Mouse (Mus musculus): ENCODE measurements around the gene Mat2a. TPM values are rescaled to one million over a fixed set of nuclear protein-coding genes. Genes with fewer than 3 reads are reported as not detected.

Mat2a gene
- polyA plus RNA-seq, 1 experiment from 2014 or later, result 476 TPM

DNA sequence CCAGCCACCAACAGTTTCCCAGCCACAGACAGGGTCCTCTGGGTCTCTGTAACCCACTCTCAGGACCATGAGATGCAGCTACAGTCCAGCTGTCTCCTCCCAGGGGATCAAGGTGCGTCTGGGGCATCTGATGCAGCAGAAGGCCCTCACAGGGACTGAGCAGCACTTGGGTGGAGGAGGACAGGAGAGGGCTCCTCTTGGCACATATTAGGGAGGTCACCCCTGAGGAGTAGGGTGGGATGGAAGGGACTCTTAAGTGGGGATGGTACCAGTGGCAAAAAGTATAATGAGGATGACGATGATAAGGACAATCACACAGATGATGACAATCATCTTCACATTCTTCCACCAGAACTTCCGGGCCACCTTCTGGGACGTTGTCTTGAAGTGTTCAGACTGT lies 54.1 kb downstream of the Mat2a start:
- H3K27me3 ChIP-seq, result peaks cover 28% of the 10 kb centered on the region
- no peak overlapping the region for H3K4me3 ChIP-seq (replicated peaks)
- no peaks in the 10 kb centered on the region for H3K9me3 ChIP-seq
- no peaks in the 10 kb centered on the region for H3K36me3 ChIP-seq (replicated peaks)
- H3K4me1 ChIP-seq, result peaks cover 13% of the 10 kb centered on the region
- no peak for ATAC-seq (ENCODE audit: low FRiP score)
- WGBS, result 83% methylated on average over 4 of the region's 4 CpGs
- no peak overlapping the region for H3K27ac ChIP-seq
- H3K4me2 ChIP-seq, result no peak overlapping the region
- no peak overlapping the region for H3K9ac ChIP-seq

DNA sequence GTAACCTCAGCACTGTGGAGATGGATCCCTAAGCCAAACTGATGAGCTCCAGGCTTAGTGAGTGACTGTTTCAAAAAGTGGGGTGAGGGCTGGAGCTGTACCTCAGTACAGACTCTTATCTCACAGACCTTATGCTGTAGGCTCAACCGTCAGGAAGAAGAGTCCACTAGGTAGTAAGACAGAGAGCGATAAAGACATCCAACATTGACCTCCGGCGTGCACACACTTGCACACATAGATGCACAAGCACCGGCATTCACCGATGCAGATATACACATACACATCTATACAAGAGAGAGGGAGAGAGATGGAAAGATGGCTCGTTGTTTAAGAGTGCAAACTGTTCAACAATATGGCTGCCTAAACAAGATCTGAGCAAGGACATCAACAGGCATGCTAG lies 55.4 kb downstream of the Mat2a start:
- WGBS, result 91% methylated on average over 7 of the region's 7 CpGs
- peaks cover 8% of the 10 kb centered on the region; the same call in 1 of the 2 replicates for H3K4me1 ChIP-seq
- no peak overlapping the region for H3K27ac ChIP-seq

DNA sequence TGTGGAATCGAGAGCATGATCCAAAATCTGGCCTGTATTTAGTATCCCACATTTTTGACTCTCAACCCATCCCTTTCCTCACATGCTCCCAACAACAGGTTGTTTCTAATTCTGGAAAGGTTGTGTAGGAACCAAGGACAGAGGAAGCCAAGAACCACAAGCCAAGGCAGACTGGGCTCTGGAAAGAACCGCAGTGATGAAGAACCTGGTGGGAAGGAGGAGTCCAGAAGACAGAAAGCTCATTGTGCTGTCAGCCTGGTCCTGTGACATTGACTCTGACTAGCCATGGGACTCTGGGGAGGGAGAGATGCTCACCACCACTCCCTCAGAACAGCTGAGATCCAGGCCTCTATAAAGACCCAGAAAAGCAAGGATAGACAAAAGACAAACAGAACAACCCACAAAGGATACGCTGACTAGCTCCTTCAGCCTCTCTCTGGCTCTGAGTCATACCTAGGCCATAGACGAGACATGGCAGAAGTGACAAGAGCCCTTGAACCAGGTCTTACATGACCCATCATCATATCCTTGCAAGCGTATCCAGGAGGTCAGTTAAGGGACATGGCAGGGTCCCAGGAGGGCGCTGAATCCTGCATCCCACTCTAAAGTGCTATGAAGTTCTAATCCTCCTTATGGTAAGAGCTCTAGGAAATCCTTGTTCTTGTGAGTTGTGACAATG lies 56.1 kb downstream of the Mat2a start:
- H3K4me1 ChIP-seq, result peaks cover 8% of the 10 kb centered on the region; the same call in 1 of the 2 replicates
- no peaks in the 10 kb centered on the region for H3K36me3 ChIP-seq (replicated peaks)
- H3K4me2 ChIP-seq, result no peak overlapping the region
- no peak overlapping the region for H3K27ac ChIP-seq
- 80% methylated on average over 6 of the region's 6 CpGs for WGBS
- H3K9me3 ChIP-seq, result no peaks in the 10 kb centered on the region
- H3K9ac ChIP-seq, result no peak overlapping the region
- H3K27me3 ChIP-seq, result peaks cover 35% of the 10 kb centered on the region
- no peak overlapping the region for H3K4me3 ChIP-seq (replicated peaks)
- no peak for ATAC-seq (ENCODE audit: low FRiP score)

More for the DNA sequence above, 55.4 kb downstream of the Mat2a start:
- Histone ChIP-seq H3K4me2 (no peak overlapping the region), H3K9ac (no peak overlapping the region), H3K36me3 (replicated peaks) (no peaks in the 10 kb centered on the region), H3K4me3 (replicated peaks) (no peak overlapping the region), H3K27me3 (peaks cover 33% of the 10 kb centered on the region), H3K9me3 (no peaks in the 10 kb centered on the region)
- ATAC-seq (ENCODE audit: low FRiP score), result no peak

Other genes starting within 250 kb of the Mat2a start
- gene Atoh8, start 204.0 kb downstream of the Mat2a start, polyA plus RNA-seq (2016; fragmentation: Nextera tagmentation; extraction: Ambion mirVana), result 6.5 and 7.5 TPM in 2 replicates
- not detected in 2 replicates for gene Sftpb, start 134.9 kb downstream of the Mat2a start, polyA plus RNA-seq (2016; fragmentation: Nextera tagmentation; extraction: Ambion mirVana)
- gene Usp39, start 94.4 kb downstream of the Mat2a start, polyA plus RNA-seq (2016; fragmentation: Nextera tagmentation; extraction: Ambion mirVana), result 74.0 and 76.4 TPM in 2 replicates
- gene 0610030E20Rik, start 92.2 kb downstream of the Mat2a start, polyA plus RNA-seq (2016; fragmentation: Nextera tagmentation; extraction: Ambion mirVana), result 28.5 and 30.4 TPM in 2 replicates
- gene Tmem150a, start 84.1 kb downstream of the Mat2a start, polyA plus RNA-seq (2016; fragmentation: Nextera tagmentation; extraction: Ambion mirVana), result 4.0 and 4.1 TPM in 2 replicates
- gene Rnf181, start 72.6 kb downstream of the Mat2a start, polyA plus RNA-seq (2016; fragmentation: Nextera tagmentation; extraction: Ambion mirVana), result 97.4 and 97.5 TPM in 2 replicates
- gene Vamp5, start 59.1 kb downstream of the Mat2a start, polyA plus RNA-seq (2016; fragmentation: Nextera tagmentation; extraction: Ambion mirVana), result 6.0 and 7.6 TPM in 2 replicates
- 24.6 and 26.0 TPM in 2 replicates for gene Vamp8, start 48.9 kb downstream of the Mat2a start, polyA plus RNA-seq (2016; fragmentation: Nextera tagmentation; extraction: Ambion mirVana)
- 19.1 and 19.8 TPM in 2 replicates for gene Ggcx, start 25.2 kb downstream of the Mat2a start, polyA plus RNA-seq (2016; fragmentation: Nextera tagmentation; extraction: Ambion mirVana)
- 0.40 and 0.47 TPM in 2 replicates for gene Sh2d6, start 82.1 kb upstream of the Mat2a start, polyA plus RNA-seq (2016; fragmentation: Nextera tagmentation; extraction: Ambion mirVana)
- gene Capg, start 104.8 kb upstream of the Mat2a start, polyA plus RNA-seq (2016; fragmentation: Nextera tagmentation; extraction: Ambion mirVana), result 4.1 and 5.4 TPM in 2 replicates
- 16.0 and 16.2 TPM in 2 replicates for gene Elmod3, start 158.9 kb upstream of the Mat2a start, polyA plus RNA-seq (2016; fragmentation: Nextera tagmentation; extraction: Ambion mirVana)
- gene Retsat, start 158.9 kb upstream of the Mat2a start, polyA plus RNA-seq (2016; fragmentation: Nextera tagmentation; extraction: Ambion mirVana), result 4.6 and 5.3 TPM in 2 replicates
- gene Tgoln1, start 177.4 kb upstream of the Mat2a start, polyA plus RNA-seq (2016; fragmentation: Nextera tagmentation; extraction: Ambion mirVana), result 31.0 and 32.1 TPM in 2 replicates